Mouse (Mus musculus) embryonic fibroblast, embryonic 13.5 days (primary cell): Measurements from ENCODE around the gene 1810009J06Rik. TPM values are rescaled to one million over a fixed set of nuclear protein-coding genes. Genes with fewer than 3 reads are reported as not detected.
"Not testable (repeated sequence)": the region's sequence is repeated elsewhere in the genome, so short reads cannot be mapped to it uniquely, and the experiment has no call there.

ENCODE experiments used
- H3K27ac ChIP-seq: 2 replicates; pipeline ENCODE4 v1.5.1; 2012; ENCODE audit warnings: low read length, control low read depth, inconsistent platforms; ENCODE audit not compliant: insufficient read depth
- H3K4me1 ChIP-seq: 2 replicates; pipeline ENCODE4 v1.6.1; 2011; ENCODE audit warnings: low read length; ENCODE audit not compliant: control insufficient read depth, insufficient read depth
- H3K4me3 ChIP-seq: 2 replicates; pipeline ENCODE4 v1.5.1; 2011; ENCODE audit warnings: mild to moderate bottlenecking, control low read depth, low read length; ENCODE audit not compliant: insufficient read depth
- CTCF ChIP-seq: IDR thresholded peaks from 2 replicates; pipeline ENCODE4 v1.5.1; 2011; ENCODE audit warnings: mild to moderate bottlenecking, control low read depth, low read length, moderate library complexity, borderline replicate concordance; ENCODE audit not compliant: insufficient read depth
- POLR2A ChIP-seq: IDR thresholded peaks from 2 replicates; pipeline ENCODE4 v1.6.1; 2011; ENCODE audit warnings: low read depth, mild to moderate bottlenecking, control low read depth, low read length, moderate library complexity
- polyA plus RNA-seq: library from polyadenylated mRNA; stranded (reverse); fragments of >200 nt; gene quantifications from 2 replicates; pipeline ENCODE4 v1.2.4, GENCODE M21; 2011; ENCODE audit warnings: low read depth; ENCODE audit not compliant: missing spikeins, insufficient read length

The 1810009J06Rik gene
- not detected in 2 replicates for polyA plus RNA-seq

DNA sequence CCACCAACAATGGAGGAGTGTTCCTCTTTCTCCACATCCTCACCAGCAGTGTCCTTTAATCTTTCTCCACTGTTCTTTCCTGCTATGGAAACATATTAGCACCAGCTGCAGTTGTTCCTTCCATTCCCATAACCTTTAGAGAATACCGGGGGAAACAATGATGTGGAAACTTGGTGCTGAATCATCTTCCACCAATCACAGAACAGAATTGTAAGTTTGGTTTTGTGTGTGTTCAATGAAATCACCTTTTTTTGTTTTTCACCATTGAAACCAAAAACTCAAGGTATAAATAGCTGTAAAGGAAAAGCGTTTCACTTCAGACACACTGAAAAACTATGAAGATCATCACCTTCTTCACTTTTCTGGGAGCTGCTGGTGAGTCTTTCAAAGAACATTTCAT, at the start of gene 1810009J06Rik:
1810009J06Rik (plus strand) TSS at position 301 of the 400 bp plus-strand sequence.
- H3K4me1 ChIP-seq, H3K27ac ChIP-seq, H3K4me3 ChIP-seq: not testable (repeated sequence)

DNA sequence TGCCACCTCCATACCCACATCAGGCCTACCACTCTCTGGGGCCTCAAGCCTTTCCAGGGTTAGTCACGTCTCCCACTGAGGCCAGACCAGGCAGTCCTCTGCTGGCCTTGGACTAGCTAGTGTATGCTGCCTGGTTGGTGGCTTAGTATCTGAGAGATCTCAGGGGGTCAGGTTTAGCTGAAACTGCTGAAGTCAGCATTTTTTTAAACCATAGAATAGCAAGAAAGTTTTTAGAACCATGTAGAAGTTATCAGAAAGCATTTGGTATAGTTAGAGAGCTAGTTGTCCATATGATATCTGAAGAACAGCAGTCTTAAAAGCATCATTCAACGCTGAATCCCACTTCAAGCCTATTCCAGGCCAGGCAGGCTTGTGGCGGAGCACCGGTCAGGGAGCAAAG, 44.6 kb upstream of the 1810009J06Rik start:
- TF ChIP-seq POLR2A (no peak), CTCF (no peak)
- Histone ChIP-seq H3K4me3 (no peak overlapping the region), H3K27ac (no peak overlapping the region), H3K4me1 (no peaks in the 10 kb centered on the region)

DNA sequence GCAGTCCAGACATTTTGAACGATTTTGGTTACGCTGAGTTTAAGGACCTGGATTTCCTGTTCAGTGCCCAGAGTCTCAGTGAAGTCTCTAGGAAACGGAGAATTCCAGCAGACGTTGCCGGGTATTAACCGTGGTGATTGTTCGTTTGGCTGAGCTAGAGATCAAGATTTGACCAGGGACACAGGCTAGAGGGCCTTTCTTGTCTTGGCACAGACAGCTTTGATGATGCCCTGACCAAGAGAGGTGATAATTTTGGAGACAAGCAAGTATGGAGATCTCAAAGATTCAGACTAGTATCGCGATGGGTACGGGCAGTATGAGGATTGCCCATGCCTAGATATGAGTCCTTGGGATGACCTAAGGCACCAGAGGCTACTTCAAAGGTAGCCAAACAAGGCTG, 24.1 kb upstream of the 1810009J06Rik start, which contains the start of gene 1700074P13Rik:
1700074P13Rik (minus strand) TSS at position 101 of the 400 bp plus-strand sequence.
- TF ChIP-seq CTCF (no peak), POLR2A (no peak)
- Histone ChIP-seq H3K4me1 (no peaks in the 10 kb centered on the region), H3K27ac (no peak within 1 kb of the TSS), H3K4me3 (no peak within 1 kb of the TSS)

DNA sequence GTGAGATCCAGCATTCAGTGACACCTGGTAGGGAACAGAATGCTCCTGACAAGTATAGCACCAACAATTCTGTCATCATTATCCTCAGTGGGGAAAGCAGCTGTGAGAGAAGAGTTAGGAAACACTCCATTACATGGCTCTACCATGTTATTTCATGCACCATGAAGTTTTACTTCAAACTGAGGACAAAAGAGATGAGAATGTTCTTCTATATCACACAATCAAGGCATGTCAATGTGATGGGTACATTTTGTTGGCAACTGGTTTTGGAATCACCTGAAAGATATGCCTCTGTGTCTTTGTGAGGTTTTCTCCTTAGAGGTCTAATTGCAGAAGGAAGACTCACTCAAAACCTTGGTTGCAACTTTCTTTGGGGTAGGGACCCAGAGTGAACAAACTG, 12.8 kb upstream of the 1810009J06Rik start, which contains the start of gene Gm4744:
Gm4744 (minus strand) TSS at position 101 of the 400 bp plus-strand sequence.
- TF ChIP-seq POLR2A (no peak), CTCF (no peak)
- Histone ChIP-seq H3K4me1 (no peaks in the 10 kb centered on the region), H3K4me3 (no peak within 1 kb of the TSS), H3K27ac (no peak within 1 kb of the TSS)

DNA sequence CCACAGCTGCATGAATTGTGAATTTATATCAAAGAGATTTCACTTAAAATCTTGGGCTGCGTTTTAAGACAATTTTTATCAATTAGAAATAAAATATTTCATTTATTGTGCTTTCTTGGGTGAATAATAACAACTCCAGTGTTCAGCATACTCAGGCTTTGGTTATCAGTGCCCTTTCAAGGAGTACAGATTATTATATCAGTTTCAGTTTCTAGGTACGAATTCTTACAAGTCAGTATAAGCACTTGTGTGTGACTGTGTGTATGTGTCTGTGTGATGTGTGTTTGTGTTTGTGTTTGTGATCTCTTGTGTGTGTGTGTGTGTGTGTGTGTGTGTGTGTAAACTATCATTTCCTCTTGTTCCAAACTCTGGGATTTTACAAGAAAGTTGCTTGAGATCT, 10.8 kb upstream of the 1810009J06Rik start:
- Histone ChIP-seq H3K27ac (no peak overlapping the region), H3K4me3 (no peak overlapping the region), H3K4me1 (no peaks in the 10 kb centered on the region)
- no peak for TF ChIP-seq POLR2A
- no peak for TF ChIP-seq CTCF

DNA sequence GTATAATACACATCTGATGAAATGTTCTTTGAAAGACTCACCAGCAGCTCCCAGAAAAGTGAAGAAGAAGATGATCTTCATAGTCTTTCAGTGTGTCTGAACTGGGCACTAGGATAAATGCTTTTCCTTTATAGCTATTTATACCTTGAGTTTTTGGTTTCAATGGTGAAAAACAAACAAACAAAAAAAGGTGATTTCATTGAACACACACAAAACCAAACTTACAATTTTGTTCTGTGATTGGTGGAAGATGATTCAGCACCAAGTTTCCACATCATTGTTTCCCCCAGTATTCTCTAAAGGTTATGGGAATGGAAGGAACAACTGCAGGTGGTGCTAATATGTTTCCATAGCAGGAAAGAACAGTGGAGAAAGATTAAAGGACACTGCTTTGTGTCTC, 34.8 kb downstream of the 1810009J06Rik start, which contains the start of gene Gm2663:
Gm2663 (minus strand) TSS at position 101 of the 400 bp plus-strand sequence.
- H3K4me1 ChIP-seq, H3K4me3 ChIP-seq, H3K27ac ChIP-seq: not testable (repeated sequence)

DNA sequence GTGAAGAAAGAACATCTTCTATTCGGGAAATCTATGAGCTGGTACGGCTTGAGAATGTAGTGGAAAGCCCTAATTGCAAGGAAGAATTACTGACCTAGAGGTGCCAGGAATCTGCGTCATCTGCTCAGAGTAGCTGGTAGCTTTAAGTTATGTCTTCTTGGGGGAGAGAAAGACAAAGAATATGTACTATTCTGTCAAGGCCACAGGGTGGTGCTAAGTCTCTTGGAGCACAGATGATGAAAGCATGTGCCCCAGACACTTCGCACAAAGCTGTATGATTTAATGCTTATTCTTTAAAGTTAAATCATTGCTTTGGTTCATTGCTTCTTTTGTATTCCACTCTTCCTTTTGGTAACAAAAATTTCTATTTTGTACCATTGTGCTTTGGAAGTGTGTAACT, 50.5 kb downstream of the 1810009J06Rik start:
- Histone ChIP-seq H3K4me1 (no peaks in the 10 kb centered on the region), H3K27ac (no peak overlapping the region), H3K4me3 (no peak overlapping the region)
- TF ChIP-seq CTCF = no peak
- no peak for TF ChIP-seq POLR2A

Other genes starting within 250 kb of the 1810009J06Rik start
- not detected in 2 replicates for gene Moxd2, start 77.3 kb upstream of the 1810009J06Rik start, polyA plus RNA-seq
- gene Prss58, start 64.4 kb upstream of the 1810009J06Rik start, polyA plus RNA-seq = not detected in 2 replicates
- gene 1700074P13Rik, start 24.2 kb upstream of the 1810009J06Rik start, polyA plus RNA-seq = not detected in 2 replicates
- not detected in 2 replicates for gene Gm4744, start 12.9 kb upstream of the 1810009J06Rik start, polyA plus RNA-seq
- not detected in 2 replicates for gene Gm2663, start 34.7 kb downstream of the 1810009J06Rik start, polyA plus RNA-seq
- gene 2210010C04Rik, start 70.8 kb downstream of the 1810009J06Rik start, polyA plus RNA-seq = not detected in 2 replicates